Mouse (Mus musculus) liver, embryonic 12.5 days (tissue): ENCODE measurements around the gene Tesk1. TPM values are rescaled to one million over a fixed set of nuclear protein-coding genes. Genes with fewer than 3 reads are reported as not detected.

Experiments
- ATAC-seq: fragments of 200-750 bp; cut with Nextera tagmentation; 2 replicates; pipeline ENCODE4 v1.8.0; 2017; ENCODE audit warnings: moderate number of reproducible peaks, mild to moderate bottlenecking, moderate library complexity
- H3K27ac ChIP-seq: fragments of 300-500 bp; sonication (generic); 2 replicates; pipeline ENCODE4 v1.5.1; 2016; ENCODE audit warnings: mild to moderate bottlenecking
- H3K27me3 ChIP-seq: fragments of 300-500 bp; sonication (generic); replicated peaks from 2 replicates; pipeline ENCODE4 v1.6.1; 2016; ENCODE audit warnings: mild to moderate bottlenecking, moderate library complexity
- H3K36me3 ChIP-seq: fragments of 300-500 bp; sonication (generic); 2 replicates; pipeline ENCODE4 v1.6.1; 2016; ENCODE audit warnings: mild to moderate bottlenecking, moderate library complexity
- H3K4me1 ChIP-seq: fragments of 300-500 bp; sonication (generic); 2 replicates; pipeline ENCODE4 v1.6.1; 2016
- H3K4me2 ChIP-seq: fragments of 300-500 bp; sonication (generic); 2 replicates; pipeline ENCODE4 v1.6.1; 2016; ENCODE audit warnings: mild to moderate bottlenecking, moderate library complexity
- H3K4me3 ChIP-seq: fragments of 300-500 bp; sonication (generic); 2 replicates; pipeline ENCODE4 v1.5.1; 2016; ENCODE audit warnings: mild to moderate bottlenecking, moderate library complexity
- H3K9ac ChIP-seq: fragments of 300-500 bp; sonication (generic); 2 replicates; pipeline ENCODE4 v1.6.1; 2016; ENCODE audit warnings: mild to moderate bottlenecking, moderate library complexity
- H3K9me3 ChIP-seq: fragments of 300-500 bp; sonication (generic); replicated peaks from 2 replicates; pipeline ENCODE4 v1.6.1; 2016; ENCODE audit warnings: mild to moderate bottlenecking, moderate library complexity
- WGBS: fragments of 180-500 bp; shearing (Covaris S2); methylation state at CpG from one replicate; pipeline ENCODE4 v1.1.7; 2016; ENCODE audit not compliant: insufficient replicate concordance; 5-methylcytosine and 5-hydroxymethylcytosine counted together
- polyA plus RNA-seq: library from polyadenylated mRNA; unstranded; fragments of >200 nt; fragmentation: Nextera tagmentation; extraction: Ambion mirVana; gene quantifications from 2 replicates; pipeline ENCODE4 v1.2.1, GENCODE M21; 2016

Tesk1 gene
- polyA plus RNA-seq, 1 experiment from 2014 or later = 2.8 TPM

DNA sequence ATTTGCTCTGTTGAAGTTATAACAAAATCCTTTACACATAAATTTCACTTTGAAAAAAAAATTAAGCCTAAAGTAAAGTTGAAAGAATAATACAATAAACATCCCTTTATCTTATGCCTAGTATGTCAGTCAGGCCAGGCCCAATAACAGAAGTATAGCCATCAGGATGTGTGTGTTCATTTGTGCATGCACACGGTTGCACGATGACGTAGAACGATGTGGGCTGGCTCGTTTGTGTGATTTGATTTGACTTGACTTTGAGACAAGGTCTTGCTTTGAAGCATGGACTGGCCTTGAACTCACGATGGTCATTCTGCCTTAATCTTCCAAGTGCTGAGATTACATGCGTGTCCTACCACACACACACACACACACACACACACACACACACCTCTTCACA is 25.1 kb downstream of the Tesk1 start:
- Histone ChIP-seq H3K9me3 (no peaks in the 10 kb centered on the region), H3K4me2 (no peak overlapping the region), H3K27ac (no peak overlapping the region), H3K27me3 (no peaks in the 10 kb centered on the region), H3K36me3 (no peaks in the 10 kb centered on the region), H3K4me3 (no peak overlapping the region), H3K9ac (no peak overlapping the region), H3K4me1 (no peaks in the 10 kb centered on the region)
- 80% methylated on average over 7 of the region's 7 CpGs for WGBS
- no peak for ATAC-seq

DNA sequence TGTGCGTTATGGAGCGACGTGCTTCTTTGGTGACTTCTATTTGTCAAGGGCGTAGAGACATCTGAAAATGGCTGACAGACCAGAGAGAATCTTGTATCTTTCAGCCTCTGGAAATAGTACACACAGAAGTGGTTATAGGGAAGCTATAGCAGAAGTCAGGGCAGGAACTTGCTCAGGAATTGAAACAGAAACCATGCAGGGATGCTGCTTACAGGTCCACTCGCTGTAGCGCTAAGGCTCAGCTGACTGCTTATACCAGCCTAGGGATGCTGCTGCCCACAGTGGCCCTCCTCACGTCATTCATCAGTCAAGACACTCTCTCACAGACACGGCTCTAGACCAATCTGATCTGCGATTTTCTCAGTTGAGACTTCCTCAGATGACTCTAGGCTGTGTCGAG is 28.6 kb downstream of the Tesk1 start:
- Histone ChIP-seq H3K4me1 (no peaks in the 10 kb centered on the region), H3K36me3 (no peaks in the 10 kb centered on the region), H3K4me3 (no peak overlapping the region), H3K4me2 (no peak overlapping the region), H3K9ac (no peak overlapping the region), H3K9me3 (no peaks in the 10 kb centered on the region), H3K27ac (no peak overlapping the region), H3K27me3 (0 out of 2 replicates have a peak, but pooled peaks cover 3% of the 10 kb centered on the region)
- ATAC-seq = no peak
- 71% methylated on average over 10 of the region's 10 CpGs for WGBS

DNA sequence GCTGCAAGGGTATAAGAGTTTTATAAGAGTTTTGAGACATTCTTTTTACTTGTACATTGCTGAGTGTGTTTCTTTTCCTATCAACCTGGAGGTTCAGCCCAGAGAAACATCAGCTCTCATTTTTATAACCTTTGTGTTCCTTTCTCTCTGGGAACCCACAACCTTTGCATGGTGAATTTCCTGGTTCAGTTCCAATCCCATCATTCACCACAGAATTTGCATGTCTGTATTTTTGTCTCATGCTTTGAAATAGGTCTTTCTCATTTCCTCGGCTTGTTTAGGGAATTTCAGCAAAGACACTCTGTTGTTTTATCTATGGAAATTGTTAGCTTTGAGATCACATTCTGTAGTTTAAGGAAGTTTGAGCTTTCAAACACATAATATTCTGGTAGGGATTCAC is 31.9 kb downstream of the Tesk1 start:
- H3K9ac ChIP-seq = no peak overlapping the region
- no peak overlapping the region for H3K4me3 ChIP-seq

DNA sequence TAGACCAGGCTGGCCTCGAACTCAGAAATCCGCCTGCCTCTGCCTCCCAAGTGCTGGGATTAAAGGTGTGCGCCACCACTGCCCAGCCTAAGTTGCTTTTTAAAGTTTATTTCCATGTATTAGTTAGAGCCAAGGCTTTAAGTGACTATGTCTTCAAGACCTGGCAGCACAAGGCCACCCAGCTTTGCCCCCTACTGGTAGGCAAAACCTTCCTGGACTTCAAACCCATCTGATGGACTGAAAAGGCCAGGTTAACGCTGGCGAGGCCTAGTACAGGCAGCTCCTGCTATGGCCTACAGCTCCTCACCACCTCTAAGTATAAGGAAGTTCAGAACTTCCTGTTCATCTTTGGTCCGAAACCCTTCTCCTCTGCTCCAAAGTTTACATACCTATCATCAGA is 34.9 kb downstream of the Tesk1 start:
- peaks cover 17% of the 10 kb centered on the region for H3K4me1 ChIP-seq
- H3K27ac ChIP-seq = no peak overlapping the region
- H3K9ac ChIP-seq = no peak overlapping the region
- H3K4me2 ChIP-seq = no peak overlapping the region
- no peaks in the 10 kb centered on the region for H3K9me3 ChIP-seq
- 0 out of 2 replicates have a peak, but pooled peaks cover 3% of the 10 kb centered on the region for H3K27me3 ChIP-seq
- H3K4me3 ChIP-seq = no peak overlapping the region
- WGBS = 71% methylated on average over 6 of the region's 6 CpGs
- no peak for ATAC-seq
- no peaks in the 10 kb centered on the region for H3K36me3 ChIP-seq

More for the DNA sequence above, 31.9 kb downstream of the Tesk1 start:
- Histone ChIP-seq H3K4me2 (no peak overlapping the region), H3K4me1 (peaks cover 8% of the 10 kb centered on the region), H3K27me3 (0 out of 2 replicates have a peak, but pooled peaks cover 3% of the 10 kb centered on the region), H3K9me3 (no peaks in the 10 kb centered on the region), H3K36me3 (no peaks in the 10 kb centered on the region), H3K27ac (no peak overlapping the region)
- 40% methylated on average over 1 of the region's 1 CpGs for WGBS
- no peak for ATAC-seq

DNA sequence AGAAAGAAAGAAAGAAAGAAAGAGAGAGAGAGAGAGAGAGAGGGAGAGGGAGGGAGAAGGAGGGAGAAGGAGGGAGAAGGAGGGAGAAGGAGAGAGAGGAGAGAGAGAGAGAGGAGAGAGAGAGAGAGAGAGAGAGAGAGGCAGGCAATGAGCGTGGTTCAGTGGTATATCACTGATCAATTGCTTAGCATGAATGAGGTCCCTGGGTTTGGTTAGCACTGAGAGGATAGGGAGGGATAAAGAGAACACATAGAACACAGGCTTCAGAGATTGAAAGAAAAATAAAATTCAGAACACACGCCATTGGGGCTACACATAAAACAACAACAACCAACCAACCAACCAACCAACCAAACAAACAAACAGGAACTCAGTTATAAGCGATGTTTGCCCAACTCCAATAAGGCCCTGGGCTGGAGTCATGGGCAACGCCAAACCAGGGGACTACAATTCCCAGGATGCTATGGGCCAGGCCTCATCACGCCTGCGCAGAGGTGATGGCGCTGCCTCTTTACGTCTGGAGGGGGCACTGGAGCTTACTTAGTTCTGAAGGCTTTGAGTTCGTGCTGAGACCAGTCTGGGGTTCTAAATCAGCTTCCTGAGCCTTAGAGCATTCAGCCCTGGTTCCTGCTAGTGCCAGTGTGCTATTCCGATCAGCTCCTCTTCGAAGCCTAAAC is 36.3 kb downstream of the Tesk1 start:
- peak overlapping the region; percentile 51 for H3K4me3 ChIP-seq
- WGBS = 6% methylated on average over 11 of the region's 11 CpGs
- H3K27me3 ChIP-seq = 0 out of 2 replicates have a peak, but pooled peaks cover 3% of the 10 kb centered on the region
- peak overlapping the region; percentile 42; the same call in 1 of the 2 replicates for H3K27ac ChIP-seq
- peaks cover 17% of the 10 kb centered on the region for H3K4me1 ChIP-seq
- peak; percentile 93 for ATAC-seq
- peak overlapping the region; percentile 57 for H3K9ac ChIP-seq
- H3K9me3 ChIP-seq = no peaks in the 10 kb centered on the region
- H3K36me3 ChIP-seq = no peaks in the 10 kb centered on the region
- peak overlapping the region; percentile 72 for H3K4me2 ChIP-seq

DNA sequence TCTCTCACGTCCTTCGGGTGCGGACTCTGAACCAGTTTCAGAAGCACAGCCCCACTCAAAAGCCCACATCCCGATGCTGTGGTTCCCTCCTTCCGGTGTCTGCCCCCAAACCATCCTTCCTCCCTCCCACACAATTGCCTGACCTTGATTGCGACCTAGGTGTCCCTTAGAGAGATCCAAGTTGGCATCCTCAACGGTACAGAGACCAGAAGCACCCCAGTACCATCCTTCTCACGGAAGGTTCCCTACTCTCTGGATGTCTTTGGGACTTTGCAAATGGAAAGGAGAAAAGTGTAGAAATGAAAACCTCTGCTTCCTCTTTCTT is 36.8 kb downstream of the Tesk1 start:
- Histone ChIP-seq H3K4me3 (peak overlapping the region; percentile 51), H3K4me1 (peaks cover 17% of the 10 kb centered on the region), H3K4me2 (peak overlapping the region; percentile 72), H3K27me3 (0 out of 2 replicates have a peak, but pooled peaks cover 3% of the 10 kb centered on the region), H3K9me3 (no peaks in the 10 kb centered on the region), H3K27ac (peak overlapping the region; percentile 42; the same call in 1 of the 2 replicates), H3K9ac (peak overlapping the region; percentile 57), H3K36me3 (no peaks in the 10 kb centered on the region)
- WGBS = 19% methylated on average over 8 of the region's 8 CpGs
- no peak; the same call in 1 of the 2 replicates for ATAC-seq

DNA sequence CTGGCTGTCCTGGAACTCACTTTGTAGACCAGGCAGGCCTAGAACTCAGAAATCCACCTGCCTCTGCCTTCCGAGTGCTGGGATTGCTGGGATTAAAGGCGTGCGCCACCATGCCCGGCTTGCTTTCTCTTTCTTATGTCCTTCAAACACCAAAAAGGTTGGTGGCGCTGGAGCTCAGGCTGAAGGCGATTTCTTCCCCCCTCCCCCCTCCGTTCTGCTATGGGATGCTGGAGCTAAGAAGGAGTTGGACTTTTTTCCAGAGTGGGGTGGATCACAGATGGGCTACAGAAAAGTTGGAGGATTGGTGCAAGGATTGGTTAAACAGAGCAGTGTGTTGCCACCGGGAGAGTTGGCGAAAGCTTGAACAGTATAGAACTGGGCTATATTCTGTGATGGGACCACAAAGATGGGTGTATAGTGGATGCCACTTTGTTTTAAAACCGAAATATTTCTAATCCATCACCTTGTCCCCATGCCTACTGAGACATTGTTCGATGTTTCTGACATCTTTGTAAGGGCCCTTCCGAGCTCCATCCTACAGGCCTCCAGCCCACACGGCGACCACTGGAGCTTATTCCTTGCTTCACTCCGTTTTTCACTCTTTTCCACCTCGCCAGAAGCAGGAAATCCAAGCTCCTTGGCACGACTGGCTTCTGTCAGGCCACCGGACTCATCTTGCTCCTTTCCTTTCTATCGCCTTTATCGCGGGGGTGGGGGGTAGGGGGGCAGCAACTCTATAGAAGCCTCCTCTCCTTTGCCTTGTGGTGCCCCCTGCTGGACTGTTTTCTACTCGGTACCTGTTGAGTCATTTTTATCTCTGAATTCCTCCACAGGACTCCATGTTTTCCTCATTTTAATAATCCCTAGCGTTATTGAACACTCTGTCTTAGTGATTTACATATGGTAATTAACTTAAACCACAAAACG is 37.4 kb downstream of the Tesk1 start:
- peak overlapping the region; percentile 51 for H3K4me3 ChIP-seq
- 34% methylated on average over 24 of the region's 24 CpGs for WGBS
- 0 out of 2 replicates have a peak overlapping the region, but pooled peaks have one; percentile 42 for H3K27ac ChIP-seq
- no peaks in the 10 kb centered on the region for H3K9me3 ChIP-seq
- ATAC-seq = no peak
- no peaks in the 10 kb centered on the region for H3K36me3 ChIP-seq
- H3K9ac ChIP-seq = 0 out of 2 replicates have a peak overlapping the region, but pooled peaks have one; percentile 17
- 0 out of 2 replicates have a peak, but pooled peaks cover 3% of the 10 kb centered on the region for H3K27me3 ChIP-seq
- peak overlapping the region; percentile 72 for H3K4me2 ChIP-seq
- H3K4me1 ChIP-seq = peaks cover 17% of the 10 kb centered on the region

DNA sequence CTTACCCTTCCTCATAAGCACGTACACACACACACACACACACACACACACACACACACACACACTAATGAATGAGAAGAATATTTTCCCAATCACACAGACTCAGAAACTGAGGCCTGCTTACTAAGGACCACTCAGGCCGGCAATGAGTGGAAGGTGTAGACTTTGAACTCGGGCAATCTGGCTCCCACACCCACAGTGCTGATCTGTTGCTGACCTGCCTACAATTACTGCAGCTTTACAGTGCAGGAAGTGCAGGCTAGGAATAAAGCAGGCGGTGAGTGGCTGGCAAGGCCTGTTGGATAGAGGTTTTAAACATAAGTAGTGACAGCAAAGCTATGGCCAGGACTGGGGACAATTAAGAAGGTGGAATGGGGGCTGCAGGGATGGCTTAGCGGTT is 39.2 kb downstream of the Tesk1 start:
- Histone ChIP-seq H3K27ac (no peak overlapping the region), H3K4me1 (peaks cover 17% of the 10 kb centered on the region), H3K4me2 (no peak overlapping the region), H3K4me3 (no peak overlapping the region), H3K27me3 (no peaks in the 10 kb centered on the region), H3K9ac (no peak overlapping the region), H3K36me3 (no peaks in the 10 kb centered on the region), H3K9me3 (no peaks in the 10 kb centered on the region)
- WGBS = 73% methylated on average over 5 of the region's 5 CpGs
- no peak for ATAC-seq

DNA sequence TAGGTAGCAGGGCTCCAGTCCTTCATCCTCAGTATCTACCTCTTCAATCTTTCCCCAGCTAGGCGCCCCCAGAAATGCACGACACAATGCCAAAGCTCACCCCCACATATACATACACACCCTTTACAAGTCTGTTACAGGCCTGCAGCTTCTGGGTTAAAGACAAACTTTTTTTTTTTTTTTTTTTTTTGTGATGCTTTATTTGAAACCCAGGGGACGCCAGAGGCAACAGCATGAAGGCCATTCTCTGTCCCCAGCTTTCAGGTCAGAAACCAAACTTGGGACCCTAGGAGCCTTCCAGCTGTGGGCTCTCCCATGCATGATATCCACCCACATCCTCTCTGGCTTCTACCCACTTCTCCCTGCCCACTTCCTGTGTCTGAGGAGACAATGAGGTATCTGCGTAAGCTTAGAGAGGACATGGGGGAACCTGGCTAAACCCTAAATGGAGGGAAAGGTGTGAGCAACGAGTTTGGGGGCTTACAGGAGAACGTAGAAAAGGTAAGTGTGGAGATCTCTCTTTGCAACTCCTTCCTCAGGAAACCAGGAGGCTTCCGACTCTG is 40.2 kb downstream of the Tesk1 start:
- no peaks in the 10 kb centered on the region for H3K36me3 ChIP-seq
- H3K4me2 ChIP-seq = no peak overlapping the region
- H3K27ac ChIP-seq = no peak overlapping the region
- H3K4me1 ChIP-seq = peaks cover 17% of the 10 kb centered on the region
- H3K9ac ChIP-seq = no peak overlapping the region
- no peaks in the 10 kb centered on the region for H3K27me3 ChIP-seq
- WGBS = 38% methylated on average over 7 of the region's 7 CpGs
- no peak for ATAC-seq
- no peaks in the 10 kb centered on the region for H3K9me3 ChIP-seq
- no peak overlapping the region for H3K4me3 ChIP-seq

DNA sequence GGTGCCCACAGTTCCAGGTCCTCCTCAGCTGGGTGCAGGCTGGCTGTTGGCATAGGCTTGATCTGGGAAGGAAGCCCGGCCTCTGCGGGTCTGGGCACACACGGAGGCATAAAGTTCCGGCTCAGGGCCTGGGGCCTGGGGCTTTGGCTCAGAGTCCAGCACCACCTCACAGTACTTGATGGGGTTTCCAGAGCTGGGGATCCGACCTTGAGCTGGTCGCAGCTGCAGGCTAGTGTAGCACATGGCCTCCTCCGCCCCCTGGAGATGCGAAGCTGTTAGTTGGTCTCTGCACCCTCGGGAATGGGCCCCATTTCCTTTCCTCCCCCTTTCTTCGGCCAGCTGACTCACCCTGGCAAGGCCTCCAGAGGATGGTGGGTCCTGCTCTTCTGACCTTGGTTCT is 40.9 kb downstream of the Tesk1 start:
- peaks cover 17% of the 10 kb centered on the region for H3K4me1 ChIP-seq
- H3K9me3 ChIP-seq = no peaks in the 10 kb centered on the region
- H3K4me2 ChIP-seq = no peak overlapping the region
- no peak for ATAC-seq
- H3K27me3 ChIP-seq = no peaks in the 10 kb centered on the region
- no peaks in the 10 kb centered on the region for H3K36me3 ChIP-seq
- no peak overlapping the region for H3K9ac ChIP-seq
- no peak overlapping the region for H3K4me3 ChIP-seq
- H3K27ac ChIP-seq = no peak overlapping the region
- 49% methylated on average over 10 of the region's 10 CpGs for WGBS

DNA sequence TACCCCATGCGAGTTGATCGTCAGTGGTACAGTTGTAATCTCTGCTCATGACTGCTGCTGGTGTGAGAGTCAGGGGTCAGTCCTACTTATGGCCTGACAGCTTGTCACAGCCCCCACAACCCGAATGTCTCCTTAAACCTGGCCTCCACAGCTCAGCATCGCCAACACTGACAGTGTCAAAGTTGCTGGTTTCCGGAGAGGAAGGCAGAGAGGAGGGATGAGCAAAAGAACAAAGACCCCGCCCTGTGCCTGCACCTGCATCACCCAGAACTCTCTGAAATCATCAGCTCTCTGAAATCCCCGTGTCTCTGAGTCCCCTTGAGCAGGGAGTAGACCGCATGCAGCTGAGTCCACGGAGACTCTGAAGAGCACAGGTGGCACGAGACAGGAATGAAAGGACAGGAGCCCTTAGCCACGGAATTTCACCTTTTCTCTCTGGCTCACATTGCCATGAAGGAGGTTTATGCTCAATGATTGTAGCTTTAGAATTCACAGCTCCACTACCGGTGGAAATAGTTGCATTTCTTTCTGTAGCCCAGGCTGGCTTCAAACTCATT is 41.9 kb downstream of the Tesk1 start, which contains the start of gene Sit1:
Gene Sit1, minus strand, starts transcription at position 200 of the 557 bp plus-strand sequence.
- no peak for ATAC-seq
- 42% methylated on average over 12 of the region's 12 CpGs for WGBS
- Histone ChIP-seq H3K4me2 (no peak within 1 kb of the TSS), H3K36me3 (no peaks in the 10 kb centered on the region), H3K4me1 (peaks cover 10% of the 10 kb centered on the region), H3K27me3 (no peaks in the 10 kb centered on the region), H3K9ac (no peak within 1 kb of the TSS), H3K4me3 (no peak within 1 kb of the TSS), H3K9me3 (no peaks in the 10 kb centered on the region), H3K27ac (no peak within 1 kb of the TSS)
